Mouse (Mus musculus) stomach, postnatal 0 days (tissue): Measurements from ENCODE around the gene Itga9.

Experiments used
- CTCF ChIP-seq: IDR thresholded peaks from 2 replicates; pipeline ENCODE4 v1.5.1; 2016; ENCODE audit warnings: antibody characterized with exemption, low read depth, mild to moderate bottlenecking, moderate library complexity
- EP300 ChIP-seq: optimal IDR thresholded peaks from 2 replicates; pipeline ENCODE3; 2016; ENCODE audit warnings: antibody characterized with exemption

- TF ChIP-seq CTCF (no peak), EP300 (no peak)
These were observed 44.5 kb downstream of the Itga9 start for GRCm38 (mm10) chr9:118650976-118651375.
